Mouse (Mus musculus) right cerebral cortex, postnatal 14 days (tissue): ENCODE data around the gene Hmgb1.

ENCODE experiments used
- DNase-seq: peaks from one replicate; pipeline ENCODE4 v3.0.0; 2022

Hmgb1 gene

DNA sequence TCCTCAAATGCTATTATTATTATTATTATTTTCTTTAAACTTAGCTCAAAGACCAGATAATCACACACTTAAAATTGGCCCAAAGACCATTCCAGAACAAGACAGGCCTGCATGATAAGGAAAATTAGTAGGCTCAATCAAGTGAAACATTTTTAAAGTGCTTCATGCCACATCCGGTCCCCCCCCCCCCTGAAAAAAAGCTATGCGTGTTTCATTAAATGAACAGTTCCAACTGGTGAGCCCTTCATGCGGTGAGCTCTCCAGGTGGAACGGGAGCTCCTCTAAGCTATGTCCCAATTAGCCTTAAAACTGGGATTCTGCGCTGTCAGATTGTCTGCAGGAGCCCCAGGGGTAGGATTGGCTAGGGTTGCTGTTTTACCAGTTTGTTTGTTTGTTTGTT, 168.0 kb downstream of the Hmgb1 start:
- DNase-seq: no peak

DNA sequence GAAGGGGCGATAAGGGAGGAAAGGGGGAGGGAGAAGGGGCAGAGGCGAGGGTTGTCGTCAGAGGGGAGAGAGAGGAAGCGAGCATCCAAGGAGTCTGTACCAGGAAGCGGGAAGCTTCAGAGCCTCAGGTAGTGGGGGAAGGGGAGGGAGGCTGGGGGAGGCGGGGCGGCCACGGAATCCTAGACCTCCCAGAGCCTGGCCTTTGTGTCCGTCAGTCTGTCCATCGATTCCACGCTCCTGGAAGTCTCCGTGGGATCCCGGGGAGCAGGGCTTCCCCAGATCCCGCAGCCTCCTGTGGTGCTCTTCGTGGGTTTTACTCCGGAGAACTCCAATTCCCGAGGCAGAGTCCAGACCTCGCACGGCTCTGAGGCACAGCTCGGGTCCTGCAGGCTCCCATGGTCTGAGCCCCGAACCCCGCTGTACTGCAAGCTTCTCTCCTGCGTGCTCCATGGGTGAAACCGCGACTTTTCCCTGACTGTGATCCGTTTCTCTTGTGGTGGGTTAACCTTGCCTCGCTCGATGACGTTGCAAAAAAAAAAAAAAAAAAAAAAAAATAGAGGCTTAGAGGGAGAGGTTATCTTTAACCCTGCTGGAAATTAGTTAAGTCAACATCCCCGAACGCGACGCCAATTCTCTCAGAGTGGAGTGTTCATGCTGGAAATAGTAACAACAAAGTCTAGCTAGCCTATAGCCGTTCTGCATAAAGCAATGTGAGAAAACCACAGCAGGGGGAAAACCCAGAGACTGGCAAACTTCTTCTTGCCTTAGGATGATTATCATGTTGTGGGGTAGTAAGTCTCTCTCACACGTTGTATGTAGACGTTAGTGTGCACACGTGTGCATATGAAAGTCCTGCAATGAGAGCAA, 168.7 kb downstream of the Hmgb1 start:
- DNase-seq: no peak

DNA sequence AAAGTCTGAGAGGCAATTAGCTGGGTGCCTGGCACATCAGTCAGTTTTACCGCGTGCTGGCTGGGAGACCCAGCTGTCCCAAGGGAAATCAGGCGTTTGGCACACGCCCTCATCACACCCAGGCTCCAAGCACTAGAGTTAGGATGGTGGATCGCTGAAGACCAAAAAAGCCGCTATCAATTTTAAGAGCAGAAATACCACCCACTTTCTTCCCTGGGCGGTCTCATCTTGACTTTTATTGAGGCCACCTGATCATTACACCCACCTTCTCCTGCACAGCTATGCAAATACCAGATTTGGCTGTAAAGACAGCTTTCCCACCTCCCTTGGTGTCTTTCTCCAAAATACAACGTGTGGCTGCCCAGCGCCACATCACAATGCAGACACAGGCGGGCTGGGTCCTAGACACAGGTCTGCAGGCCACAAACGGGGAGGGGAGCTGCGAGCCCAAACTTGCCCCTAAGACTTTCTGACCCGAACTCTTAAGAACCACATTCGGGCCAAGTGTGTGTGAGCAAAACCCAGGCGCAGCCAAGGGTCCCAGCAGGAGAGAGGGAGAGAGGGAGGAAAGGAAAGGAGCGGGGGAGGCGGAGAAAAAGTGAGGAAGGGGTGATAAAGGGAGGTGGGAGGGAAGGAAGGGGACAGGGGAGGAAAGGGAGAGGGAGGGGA, 169.6 kb downstream of the Hmgb1 start:
- no peak for DNase-seq

DNA sequence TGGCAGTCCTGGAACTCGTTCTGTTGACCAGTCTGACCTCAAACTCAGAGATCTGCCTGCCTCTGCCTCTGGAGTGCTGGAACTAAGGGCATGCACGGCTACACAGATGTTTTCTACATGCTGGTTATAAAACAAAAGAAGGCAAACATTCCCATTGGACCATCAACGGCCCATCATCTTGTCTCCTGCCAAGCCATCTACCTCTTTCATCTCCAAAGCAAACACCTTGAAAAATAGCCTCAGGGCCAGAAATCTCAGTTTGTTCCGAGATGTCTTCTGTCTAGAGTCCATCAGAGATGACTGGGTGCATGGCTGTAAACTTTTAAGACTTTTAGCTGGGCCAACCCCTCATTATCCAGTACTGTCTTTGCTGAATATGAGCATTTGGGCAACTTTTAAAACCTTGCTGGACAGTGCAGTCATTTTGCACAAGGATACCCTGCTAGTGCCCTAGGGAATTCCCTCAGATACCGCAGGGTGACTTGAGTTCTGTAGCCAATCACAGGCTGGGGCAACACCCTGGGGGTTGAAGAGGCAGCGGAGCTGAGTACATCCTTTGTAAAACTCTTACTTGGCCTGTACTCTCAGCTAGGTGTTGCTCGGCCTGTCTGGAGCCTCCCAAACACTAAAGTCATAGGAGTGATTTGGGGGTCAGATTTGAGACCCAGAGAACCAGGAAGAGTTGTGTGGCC, 170.3 kb downstream of the Hmgb1 start:
- no peak for DNase-seq

DNA sequence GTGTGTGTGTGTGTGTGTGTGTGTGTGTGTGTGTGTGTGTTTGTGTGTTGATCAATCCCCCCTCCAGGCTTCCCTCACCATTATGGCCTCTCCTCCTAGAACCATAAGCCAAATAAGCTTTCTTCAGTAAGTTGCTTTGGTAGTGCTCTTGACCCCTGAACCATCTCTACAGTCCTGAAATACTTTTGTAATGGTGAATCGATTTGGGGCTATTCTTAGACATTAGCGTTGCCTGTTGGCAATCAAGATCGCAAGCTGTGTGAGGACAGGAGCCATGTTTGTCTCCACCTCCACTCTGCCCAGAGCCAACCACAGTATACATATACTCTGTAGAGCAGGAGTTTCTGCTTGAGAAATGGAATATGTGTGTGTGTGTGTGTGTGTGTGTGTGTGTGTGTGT, 175.2 kb downstream of the Hmgb1 start:
- DNase-seq: no peak

DNA sequence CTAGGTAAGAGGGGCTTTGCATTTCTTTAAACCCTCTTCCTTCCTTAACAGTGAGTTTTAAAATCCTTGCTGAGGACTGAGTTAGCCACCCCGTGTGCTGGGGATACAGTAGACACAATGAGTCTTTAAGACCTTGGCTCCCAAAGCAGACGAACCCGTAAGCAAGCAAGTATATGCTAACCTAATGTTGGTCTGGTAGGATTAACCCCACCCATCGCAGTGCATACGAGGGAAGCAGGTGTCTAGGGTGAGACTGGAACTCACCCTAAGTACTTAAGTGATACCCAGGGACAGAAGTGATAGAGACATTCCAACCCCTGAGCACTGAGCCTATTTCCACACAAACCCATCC, 177.0 kb downstream of the Hmgb1 start:
- no peak for DNase-seq

DNA sequence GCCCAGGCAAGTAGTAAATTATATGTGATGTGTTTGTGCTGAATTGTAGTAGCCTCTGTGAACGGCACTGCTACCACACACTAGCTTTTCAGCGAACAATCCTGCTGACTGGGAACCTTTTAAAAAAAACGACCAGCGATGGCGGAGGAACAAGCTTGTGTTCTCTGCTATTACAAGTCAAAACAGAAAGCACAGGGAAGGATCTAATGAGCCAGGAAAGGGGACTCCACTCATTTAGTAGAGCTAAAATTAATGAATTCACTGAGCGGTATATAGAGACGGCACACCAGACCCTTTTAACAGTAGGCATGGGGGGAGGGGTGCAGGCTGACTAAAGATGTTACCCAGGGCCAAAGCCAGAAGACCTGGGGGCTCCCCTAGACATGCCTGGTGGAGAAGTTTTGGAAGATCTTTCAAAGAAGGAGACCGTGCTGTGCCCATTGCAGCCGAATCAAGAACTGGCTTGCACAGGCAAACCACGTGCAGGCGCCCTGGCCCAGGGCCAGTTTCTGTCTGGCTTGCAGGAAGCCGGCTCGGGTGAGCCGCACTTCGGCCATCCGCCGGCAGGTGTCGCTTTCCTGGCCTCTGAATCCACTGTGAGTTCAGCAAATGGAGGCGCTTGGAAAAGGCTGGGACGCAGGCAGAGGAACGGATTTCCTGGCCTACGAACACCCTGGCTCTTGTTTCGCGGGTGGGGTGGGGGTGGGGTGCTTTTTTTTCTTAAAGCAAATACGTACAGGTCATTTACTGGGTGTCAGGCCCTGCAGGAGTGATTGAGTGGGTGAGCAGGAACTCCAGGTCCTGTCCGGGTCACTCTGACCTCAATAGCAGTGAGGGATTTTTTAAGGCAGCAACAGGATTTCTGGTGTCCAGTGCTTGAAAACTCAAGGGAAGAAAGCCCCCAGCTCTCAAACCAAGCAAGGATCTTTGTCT, 177.7 kb downstream of the Hmgb1 start:
- peak; percentile 100 for DNase-seq

DNA sequence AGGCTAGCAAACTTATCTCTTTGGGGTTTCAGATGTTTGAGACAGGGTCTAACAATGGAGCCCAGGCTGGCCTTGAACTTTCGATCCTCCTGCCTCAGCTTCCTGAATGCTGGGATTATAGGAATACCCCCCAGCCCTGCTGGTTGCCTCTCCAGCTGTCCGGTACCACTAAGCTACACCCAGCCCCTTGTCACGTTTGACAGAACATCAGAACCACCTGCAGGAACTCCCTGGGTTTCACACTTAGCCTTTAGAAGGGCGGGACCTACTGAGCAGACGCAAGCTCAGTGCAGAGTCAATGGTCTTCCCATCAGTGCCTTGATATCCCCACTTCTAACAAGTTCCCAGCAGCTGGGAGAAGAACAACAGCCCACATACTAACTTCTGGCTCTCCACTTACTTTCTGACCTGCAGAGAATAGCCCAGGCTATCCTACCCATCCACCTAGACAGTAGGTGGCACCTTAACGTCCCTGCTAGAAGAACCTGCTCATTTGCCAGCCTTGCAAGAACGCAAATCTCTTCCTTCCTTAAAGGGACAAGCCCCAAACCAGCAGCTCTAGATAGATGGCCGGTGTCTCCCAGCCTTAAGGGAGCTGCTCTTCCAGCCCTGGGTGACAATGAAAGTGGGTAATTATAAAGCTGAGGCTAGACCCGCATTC, 178.5 kb downstream of the Hmgb1 start:
- no peak for DNase-seq

DNA sequence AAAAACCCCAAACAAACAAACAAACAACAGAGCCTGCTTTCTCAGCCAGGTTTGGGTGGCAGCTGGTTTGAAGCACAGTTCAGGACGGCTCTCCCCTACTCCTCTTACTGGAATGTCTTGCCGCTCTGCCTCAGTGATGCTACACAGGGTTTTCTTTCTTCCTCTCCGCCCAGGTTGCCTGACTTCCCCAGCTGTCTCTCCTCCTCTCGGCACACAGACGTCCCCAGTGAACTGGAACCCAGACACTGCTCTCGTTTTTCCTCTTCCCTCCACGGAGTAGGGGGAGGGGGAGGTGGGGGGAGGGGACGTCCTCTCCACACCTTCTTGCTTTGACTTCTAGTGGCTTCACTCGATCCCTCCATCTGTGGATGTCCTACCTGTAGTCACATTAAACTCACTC, 179.2 kb downstream of the Hmgb1 start:
- no peak for DNase-seq

DNA sequence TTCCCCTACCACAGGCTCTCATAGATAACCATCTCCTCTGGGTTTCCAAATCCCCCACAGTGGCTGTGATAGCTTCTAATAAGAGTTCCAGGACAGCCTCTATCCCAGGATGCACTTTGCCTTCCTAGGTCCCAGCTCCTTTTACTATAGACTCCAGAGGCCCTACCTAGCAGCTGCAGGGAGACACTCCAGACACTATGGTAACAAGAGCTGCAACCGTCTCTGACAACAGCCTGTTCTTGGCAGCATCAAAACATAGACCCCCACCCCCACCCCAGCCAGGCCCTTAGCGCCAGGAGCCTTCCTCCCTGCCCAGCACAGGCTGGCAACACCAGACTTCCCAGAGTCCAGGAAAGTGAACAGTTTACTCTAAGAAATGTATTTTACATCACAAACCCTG, 181.2 kb downstream of the Hmgb1 start:
- no peak for DNase-seq

DNA sequence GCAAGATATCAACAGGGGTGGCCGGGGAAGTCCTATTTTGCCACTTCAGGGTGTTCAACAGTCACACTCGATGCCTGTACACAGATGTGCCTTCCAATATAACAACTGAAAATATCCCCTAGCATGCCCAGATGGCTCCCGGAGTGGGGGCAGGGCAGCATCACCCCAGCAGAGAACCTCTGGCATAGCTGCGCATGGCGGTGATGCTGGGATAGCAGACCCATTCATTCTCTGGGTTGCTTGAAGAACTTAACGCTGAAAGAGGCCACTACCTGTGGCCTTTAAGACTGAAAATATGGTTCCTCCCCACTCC, 181.5 kb downstream of the Hmgb1 start:
- no peak for DNase-seq

DNA sequence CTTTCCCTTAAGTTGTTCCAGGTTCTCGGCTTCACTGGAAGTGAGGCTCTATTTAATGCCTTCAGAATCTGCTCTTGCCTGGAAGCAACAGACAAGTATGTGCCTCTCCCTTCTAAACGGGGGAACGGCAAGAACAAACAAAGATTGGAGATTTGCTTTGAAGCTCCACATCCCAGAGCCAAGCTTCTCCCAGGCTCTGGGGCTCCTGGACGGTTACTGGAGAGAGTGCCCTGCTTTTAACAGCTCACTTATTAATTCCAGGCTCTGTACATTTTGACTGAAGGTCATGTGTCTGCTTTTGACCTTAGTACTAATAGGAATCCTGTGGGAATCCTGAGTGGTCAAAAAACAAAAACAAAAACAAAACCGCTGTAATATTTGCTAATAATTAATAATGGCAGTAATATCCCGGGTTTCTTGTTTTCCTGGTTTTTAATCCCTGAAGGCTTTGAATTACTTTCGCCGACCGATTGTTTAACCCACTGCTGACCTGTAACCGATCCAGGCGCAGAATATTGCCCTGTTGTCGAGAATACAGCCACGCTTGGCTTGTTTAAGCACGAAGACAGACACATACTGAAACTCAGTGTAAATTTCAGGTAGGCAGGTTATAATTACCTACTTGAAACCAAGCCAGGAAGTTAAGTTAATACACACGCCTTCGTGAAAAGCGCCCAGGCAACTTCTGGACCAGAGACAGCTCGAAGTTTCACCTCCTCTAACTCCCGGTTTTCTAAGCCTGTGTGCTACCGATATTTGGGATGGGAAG, 182.1 kb downstream of the Hmgb1 start:
- no peak for DNase-seq

DNA sequence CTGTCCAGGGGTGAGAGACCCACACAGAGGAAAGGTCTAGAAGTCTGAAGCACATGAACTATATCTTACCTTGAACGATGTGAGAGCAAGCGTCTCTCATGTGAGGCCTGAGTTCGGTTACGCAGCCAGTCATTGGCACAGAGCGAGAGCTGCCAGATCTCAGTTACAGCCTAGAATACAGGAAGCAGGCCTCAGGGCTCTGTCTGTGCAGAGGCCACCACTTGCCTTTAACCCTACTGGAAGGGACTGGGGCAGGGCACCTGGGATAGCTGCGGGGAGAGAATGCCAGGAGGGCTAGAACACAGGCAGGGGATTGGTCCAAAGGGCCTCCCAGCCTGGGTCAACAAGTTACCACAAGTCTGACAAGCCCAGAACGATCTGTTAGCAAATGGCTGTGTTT, 184.5 kb downstream of the Hmgb1 start:
- no peak for DNase-seq

DNA sequence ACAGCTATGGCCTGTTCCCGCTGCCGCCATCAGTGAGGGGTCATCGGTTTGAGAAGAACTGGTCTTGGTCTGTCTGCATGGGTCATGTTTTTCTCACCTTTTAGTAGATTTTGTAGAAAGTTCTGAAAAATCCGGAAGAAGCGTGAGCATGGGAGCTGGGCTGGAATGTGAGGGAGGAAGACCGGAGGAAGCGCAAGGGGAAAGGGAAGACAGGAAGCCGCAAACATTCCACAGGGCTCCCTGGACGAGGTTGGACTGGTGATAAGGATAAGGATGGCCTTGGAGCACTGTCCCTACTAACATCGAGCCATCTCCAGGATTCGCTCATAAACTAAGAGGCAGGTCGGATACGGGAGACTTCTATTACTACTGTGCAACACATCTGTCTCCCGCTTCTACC, 185.8 kb downstream of the Hmgb1 start:
- no peak for DNase-seq

DNA sequence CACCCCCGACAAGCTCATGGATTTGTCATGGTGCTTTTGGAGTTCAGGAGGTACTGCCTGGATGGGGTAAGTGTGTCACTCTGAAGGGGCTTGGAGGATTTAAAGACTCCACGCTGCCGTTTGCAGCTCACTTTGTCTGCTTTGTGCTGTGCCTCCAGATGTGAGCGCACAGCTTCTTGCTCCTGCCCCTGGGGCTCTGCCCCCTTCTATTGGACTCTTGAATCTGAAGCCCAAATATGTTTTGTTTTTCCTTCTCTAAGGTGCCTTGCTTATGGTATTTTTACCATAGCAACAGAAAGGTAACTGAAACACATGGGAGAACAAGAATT, 187.6 kb downstream of the Hmgb1 start:
- DNase-seq: no peak
